Mouse (Mus musculus): Measurements from ENCODE around the gene Msx2. TPM values are rescaled to one million over a fixed set of nuclear protein-coding genes. Genes with fewer than 3 reads are reported as not detected.

The Msx2 gene
- polyA plus RNA-seq, 1 experiment from 2014 or later = 8.3 TPM

GRCm38 (mm10) chr13:53441307-53442028 is 31.4 kb downstream of the Msx2 start:
- Histone ChIP-seq H3K9ac (no peak overlapping the region), H3K4me1 (replicated peaks) (peaks cover 9% of the 10 kb centered on the region), H3K36me3 (no peaks in the 10 kb centered on the region), H3K4me3 (no peak overlapping the region), H3K4me2 (no peak overlapping the region), H3K27me3 (peaks cover 3% of the 10 kb centered on the region; the same call in 1 of the 2 replicates), H3K27ac (no peak overlapping the region), H3K9me3 (no peaks in the 10 kb centered on the region)
- ATAC-seq (ENCODE audit: low FRiP score) = no peak
- WGBS = 69% methylated on average over 5 of the region's 5 CpGs

GRCm38 (mm10) chr13:53439957-53440356 is 32.9 kb downstream of the Msx2 start:
- peaks cover 3% of the 10 kb centered on the region; the same call in 1 of the 2 replicates for H3K27me3 ChIP-seq
- no peaks in the 10 kb centered on the region for H3K36me3 ChIP-seq
- ATAC-seq (ENCODE audit: low FRiP score) = no peak
- no peak overlapping the region for H3K9ac ChIP-seq
- WGBS = 90% methylated on average over 3 of the region's 3 CpGs
- H3K4me1 ChIP-seq (replicated peaks) = peaks cover 9% of the 10 kb centered on the region
- no peak overlapping the region for H3K4me2 ChIP-seq
- H3K27ac ChIP-seq = no peak overlapping the region
- H3K4me3 ChIP-seq = no peak overlapping the region
- no peaks in the 10 kb centered on the region for H3K9me3 ChIP-seq

GRCm38 (mm10) chr13:53426507-53426906 is 46.4 kb downstream of the Msx2 start:
- WGBS = 21% methylated on average over 7 of the region's 7 CpGs
- Histone ChIP-seq H3K9me3 (no peaks in the 10 kb centered on the region), H3K4me3 (no peak overlapping the region), H3K9ac (no peak overlapping the region), H3K4me2 (no peak overlapping the region), H3K36me3 (no peaks in the 10 kb centered on the region), H3K27ac (no peak overlapping the region), H3K27me3 (no peaks in the 10 kb centered on the region), H3K4me1 (replicated peaks) (no peaks in the 10 kb centered on the region)
- ATAC-seq (ENCODE audit: low FRiP score) = no peak

GRCm38 (mm10) chr13:53421189-53421588 is 51.7 kb downstream of the Msx2 start:
- Histone ChIP-seq H3K4me3 (no peak overlapping the region), H3K9me3 (no peaks in the 10 kb centered on the region), H3K36me3 (no peaks in the 10 kb centered on the region), H3K9ac (no peak overlapping the region), H3K27ac (no peak overlapping the region), H3K27me3 (no peaks in the 10 kb centered on the region), H3K4me2 (no peak overlapping the region), H3K4me1 (replicated peaks) (no peaks in the 10 kb centered on the region)
- ATAC-seq (ENCODE audit: low FRiP score) = no peak
- WGBS = 78% methylated on average over 4 of the region's 4 CpGs

GRCm38 (mm10) chr13:53420741-53421140 is 52.1 kb downstream of the Msx2 start:
- 83% methylated on average over 4 of the region's 4 CpGs for WGBS
- Histone ChIP-seq H3K4me2 (no peak overlapping the region), H3K27ac (no peak overlapping the region), H3K9me3 (no peaks in the 10 kb centered on the region), H3K4me3 (no peak overlapping the region), H3K27me3 (no peaks in the 10 kb centered on the region), H3K4me1 (replicated peaks) (no peaks in the 10 kb centered on the region), H3K9ac (no peak overlapping the region), H3K36me3 (no peaks in the 10 kb centered on the region)
- ATAC-seq (ENCODE audit: low FRiP score) = no peak

- H3K4me1 ChIP-seq (replicated peaks) = no peaks in the 10 kb centered on the region
- H3K27ac ChIP-seq = no peak overlapping the region
- no peak overlapping the region for H3K4me3 ChIP-seq
- H3K9ac ChIP-seq = no peak overlapping the region
- no peaks in the 10 kb centered on the region for H3K27me3 ChIP-seq
- H3K9me3 ChIP-seq = no peaks in the 10 kb centered on the region
- no peaks in the 10 kb centered on the region for H3K36me3 ChIP-seq
- H3K4me2 ChIP-seq = no peak overlapping the region
- ATAC-seq (ENCODE audit: low FRiP score) = no peak
- 89% methylated on average over 8 of the region's 8 CpGs for WGBS
Observed at GRCm38 (mm10) chr13:53419681-53420080, 53.2 kb downstream of the Msx2 start.

GRCm38 (mm10) chr13:53417701-53418100 is 55.2 kb downstream of the Msx2 start:
- Histone ChIP-seq H3K9ac (no peak overlapping the region), H3K36me3 (no peaks in the 10 kb centered on the region), H3K9me3 (no peaks in the 10 kb centered on the region), H3K27me3 (no peaks in the 10 kb centered on the region), H3K27ac (no peak overlapping the region), H3K4me2 (no peak overlapping the region), H3K4me3 (no peak overlapping the region), H3K4me1 (replicated peaks) (0 out of 2 replicates have a peak, but pooled peaks cover 2% of the 10 kb centered on the region)
- ATAC-seq (ENCODE audit: low FRiP score) = no peak
- 96% methylated on average over 6 of the region's 6 CpGs for WGBS

Other genes starting within 250 kb of the Msx2 start
- gene Ror2, start 186.9 kb downstream of the Msx2 start, polyA plus RNA-seq (2015; fragmentation: Nextera tagmentation; extraction: Ambion mirVana) = 3.5 and 4.7 TPM in 2 replicates
- 27.5 and 28.1 TPM in 2 replicates for gene Sptlc1, start 95.7 kb downstream of the Msx2 start, polyA plus RNA-seq (2015; fragmentation: Nextera tagmentation; extraction: Ambion mirVana)